Mouse (Mus musculus) E14TG2a.4 (cell line): ENCODE data around the gene Atp11a.

Experiments
- CTCF ChIP-seq: conservative IDR thresholded peaks from 2 replicates; pipeline ENCODE4 v1.5.1; 2014; ENCODE audit warnings: low read length
- NANOG ChIP-seq: IDR thresholded peaks from 2 replicates; pipeline ENCODE4 v1.6.1; 2014; ENCODE audit warnings: borderline replicate concordance, low read length, mixed read lengths
- POU5F1 ChIP-seq: IDR thresholded peaks from 2 replicates; pipeline ENCODE4 v1.6.1; 2014; ENCODE audit warnings: low read length, borderline replicate concordance

DNA sequence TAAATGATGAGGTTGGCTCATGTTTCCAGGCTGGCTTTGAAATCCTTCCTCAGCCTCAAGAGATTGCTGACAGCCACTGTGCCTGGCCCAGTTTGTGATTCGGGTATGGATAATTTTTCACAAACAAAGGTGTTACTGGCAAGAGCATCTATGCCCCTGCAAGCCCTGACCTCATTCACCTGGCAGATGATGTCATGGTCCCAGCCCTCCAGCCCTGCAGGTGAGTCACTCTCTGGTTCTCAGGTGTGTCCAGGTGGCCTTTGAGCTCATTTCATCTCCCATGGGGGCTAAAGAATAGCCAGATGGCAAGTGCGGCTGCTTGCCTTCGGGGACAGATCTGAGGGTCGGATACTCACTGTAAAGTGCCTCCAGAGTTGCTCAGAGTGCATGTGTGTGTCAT is 8.2 kb downstream of the Atp11a start:
- TF ChIP-seq CTCF (no peak), NANOG (no peak), POU5F1 (no peak)
